Comparison of ENCODE assay signal across 11 mouse cellular contexts in the genomic region with DNA sequence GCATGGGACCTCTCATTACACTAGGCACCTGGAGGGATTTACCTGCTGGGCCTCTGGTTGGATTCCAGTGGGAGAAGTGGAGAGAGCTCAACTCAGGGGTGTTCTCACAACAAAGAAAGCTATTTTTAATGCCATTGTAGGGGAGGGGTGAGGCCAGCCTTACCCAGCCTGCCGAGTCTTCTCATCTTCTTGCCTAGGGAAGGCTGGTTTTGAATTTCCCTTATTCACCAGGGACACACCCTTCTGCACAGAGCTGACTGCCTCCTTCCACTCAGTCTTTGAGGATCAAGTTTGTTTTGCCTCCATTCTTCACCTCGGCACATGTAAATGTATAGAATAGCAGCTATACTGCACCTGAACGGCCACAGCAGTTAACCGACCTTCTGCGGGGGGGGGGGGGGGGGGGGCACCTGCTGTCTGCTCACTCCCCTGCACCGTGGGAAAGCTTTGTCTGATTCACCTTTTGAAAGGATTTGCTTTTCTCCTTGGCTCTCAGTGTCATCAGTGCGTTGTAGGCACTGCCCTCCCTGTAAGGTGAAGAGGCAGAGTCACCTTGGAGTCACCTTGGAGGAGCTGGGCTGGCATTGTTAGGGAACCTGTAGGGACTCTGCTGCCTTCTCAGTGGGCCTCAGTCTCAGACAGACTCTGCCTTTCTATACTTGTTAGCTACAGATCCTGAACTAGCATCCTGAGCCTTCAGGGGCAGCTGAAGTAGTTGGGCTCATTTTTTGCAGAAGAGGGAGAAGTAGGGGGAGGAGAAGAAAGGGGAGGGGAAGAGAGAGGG. TPM values are rescaled to one million over a fixed set of nuclear protein-coding genes. Genes with fewer than 3 reads are reported as not detected.
DNase-seq lines count a peak whose midpoint lies in the region; ATAC-seq and TF ChIP-seq lines count a peak whose summit lies in the region.
"Had no signal": no experiment of that assay in that cellular context is flagged by ENCODE, and none has a peak within 500 bp of the region (broad histone marks: within the 10 kb centered on the region; RNA-seq: fewer than 3 reads in every experiment).

No protein-coding gene starts in this region.

- H3K9ac ChIP-seq in forebrain, postnatal 0 days: no peak overlapping the region
- no peak overlapping the region for H3K9ac ChIP-seq in midbrain, embryonic 15.5 days

- 14% methylated on average over 7 of the region's 7 CpGs for WGBS in forebrain, postnatal 0 days
- 22% methylated on average over 7 of the region's 7 CpGs for WGBS in midbrain, embryonic 15.5 days

- H3K9me3 ChIP-seq in forebrain, postnatal 0 days (ENCODE audit: low read length): no peaks in the 10 kb centered on the region
- no peaks in the 10 kb centered on the region for H3K9me3 ChIP-seq in midbrain, embryonic 15.5 days

- H3K27ac ChIP-seq in forebrain, postnatal 0 days (ENCODE audit: low read depth, low read length): no peak overlapping the region
- peak overlapping the region; percentile 46 for H3K27ac ChIP-seq in midbrain, embryonic 15.5 days

- H3K4me3 ChIP-seq in forebrain, postnatal 0 days (ENCODE audit: low read depth, low read length): no peak overlapping the region
- no peak overlapping the region for H3K4me3 ChIP-seq in midbrain, embryonic 15.5 days

- H3K4me1 ChIP-seq in forebrain, postnatal 0 days (ENCODE audit: insufficient read depth): peaks cover 8% of the 10 kb centered on the region; the same call in 1 of the 2 replicates
- H3K4me1 ChIP-seq in midbrain, embryonic 15.5 days: peaks cover 20% of the 10 kb centered on the region

- H3K4me2 ChIP-seq in forebrain, postnatal 0 days (ENCODE audit: low read depth): no peak overlapping the region
- no peak overlapping the region for H3K4me2 ChIP-seq in midbrain, embryonic 15.5 days

- no peak for TF ChIP-seq CTCF in forebrain, postnatal 0 days (IDR thresholded peaks at IDR 0.05; ENCODE audit: low read depth)

- H3K27me3 ChIP-seq in forebrain, postnatal 0 days (ENCODE audit: insufficient read depth, low read length): no peaks in the 10 kb centered on the region
- H3K27me3 ChIP-seq in midbrain, embryonic 15.5 days (replicated peaks): no peaks in the 10 kb centered on the region; the same call in 1 of the 2 replicates
- H3K27me3 ChIP-seq: Patski had no signal

- peak; percentile 26 for DNase-seq in embryo, embryonic 11 days
- DNase-seq in embryo, embryonic 10 days (ENCODE audit: low spot score): no peak
- peak; percentile 49 for DNase-seq in R1 (ENCODE audit: low read depth, low spot score)
- no peak for DNase-seq in forebrain, postnatal 0 days
- no peak for DNase-seq in cerebellum, postnatal 36 days
- DNase-seq in adrenal gland, postnatal 14 days: no peak
- DNase-seq: kidney, adult 2 months; lung, postnatal 10 days had no signal

- 0 out of 2 replicates have a peak, but pooled peaks have one; percentile 14 for ATAC-seq in forebrain, postnatal 0 days
- peak; percentile 55 for ATAC-seq in midbrain, embryonic 15.5 days (replicated peaks)
- ATAC-seq in erythroblast, adult 5-6 weeks (replicated peaks; ENCODE audit: low FRiP score, poor library complexity, severe bottlenecking): no peak
- ATAC-seq: Patski had no signal

- H3K36me3 ChIP-seq in forebrain, postnatal 0 days (ENCODE audit: insufficient read depth): no peaks in the 10 kb centered on the region
- H3K36me3 ChIP-seq in midbrain, embryonic 15.5 days (replicated peaks): no peaks in the 10 kb centered on the region

RNA-seq across cellular contexts. Expression of gene Parva, which starts 10.4 kb away (rescaled TPM):
- total RNA-seq in forebrain, postnatal 0 days (2014; rRNA removed): 13.9 and 17.6 TPM in 2 replicates
- 12.0 and 19.1 TPM in 2 replicates for polyA plus RNA-seq in forebrain, postnatal 0 days (2015; fragmentation: Nextera tagmentation; extraction: Ambion mirVana)
- 23.9 and 25.7 TPM in 2 replicates for polyA plus RNA-seq in midbrain, embryonic 15.5 days (2015; fragmentation: Nextera tagmentation; extraction: Ambion mirVana)
- total RNA-seq in erythroblast, adult 5-6 weeks (2015; ENCODE audit: low replicate concordance): not detected in 2 replicates
- total RNA-seq in erythroblast, adult 5-6 weeks (2017; ENCODE audit: low replicate concordance): not detected in 2 replicates
- 84.2 and 94.8 TPM in 2 replicates for total RNA-seq in adrenal gland, postnatal 14 days (2021)

Comparison
In these comparisons a context has a peak if more than half of its experiments do, and no peak if none do; other contexts are left out.
1. DNase-seq: peak in embryo, embryonic 11 days (single experiment) and R1 (single experiment); none in embryo, embryonic 10 days (single experiment), forebrain, postnatal 0 days (single experiment), cerebellum, postnatal 36 days (0 of 2) and adrenal gland, postnatal 14 days (single experiment).
2. RNA of gene Parva, which starts 10.4 kb away (total RNA-seq): 84.2 to 94.8 TPM in adrenal gland, postnatal 14 days and 13.9 to 17.6 TPM in forebrain, postnatal 0 days; not detected in erythroblast, adult 5-6 weeks; every median in the first group is over 10 times any median in the second.